Mouse (Mus musculus): ENCODE results near the gene Tspan4. TPM values are rescaled to one million over a fixed set of nuclear protein-coding genes. Genes with fewer than 3 reads are reported as not detected.

Gene Tspan4
- polyA plus RNA-seq, 1 experiment from 2014 or later, result 47.7 TPM

GRCm38 (mm10) chr7:141540312-141541081 lies 65.5 kb downstream of the Tspan4 start:
- Histone ChIP-seq H3K4me3 (replicated peaks) (peak overlapping the region; percentile 71), H3K4me2 (peak overlapping the region; percentile 90), H3K27ac (replicated peaks) (peak overlapping the region; percentile 83), H3K9me3 (replicated peaks) (no peaks in the 10 kb centered on the region), H3K9ac (peak overlapping the region; percentile 58), H3K36me3 (replicated peaks) (0 out of 2 replicates have a peak, but pooled peaks cover 3% of the 10 kb centered on the region), H3K4me1 (replicated peaks) (peaks cover 33% of the 10 kb centered on the region), H3K27me3 (no peaks in the 10 kb centered on the region)
- 27% methylated on average over 13 of the region's 13 CpGs for WGBS (ENCODE audit: insufficient replicate concordance)
- ATAC-seq (ENCODE audit: insufficient read depth), result peak; percentile 43

DNA sequence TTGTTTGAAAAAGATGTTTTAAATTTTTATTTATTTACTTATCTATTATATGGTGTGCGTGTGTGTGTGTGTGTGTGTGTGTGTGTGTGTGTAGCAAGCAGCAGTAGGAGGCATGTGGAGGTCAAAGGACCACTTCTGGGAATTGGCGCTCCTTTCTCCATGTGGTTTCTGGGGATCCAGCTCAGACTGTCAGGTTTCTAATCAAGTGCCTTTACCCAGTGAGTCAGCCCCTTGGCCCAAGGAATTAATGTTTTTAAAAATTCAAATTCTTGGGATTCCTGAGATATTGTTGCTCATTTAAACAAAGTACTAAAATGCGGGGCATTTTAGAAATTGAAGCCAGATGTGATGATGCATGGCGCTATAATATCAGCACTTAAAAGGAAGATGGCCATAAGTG lies 66.6 kb downstream of the Tspan4 start:
- Histone ChIP-seq H3K4me1 (replicated peaks) (peaks cover 33% of the 10 kb centered on the region), H3K36me3 (replicated peaks) (0 out of 2 replicates have a peak, but pooled peaks cover 3% of the 10 kb centered on the region), H3K4me2 (no peak overlapping the region), H3K4me3 (replicated peaks) (no peak overlapping the region), H3K9ac (no peak overlapping the region), H3K9me3 (replicated peaks) (no peaks in the 10 kb centered on the region), H3K27ac (replicated peaks) (no peak overlapping the region), H3K27me3 (no peaks in the 10 kb centered on the region; the same call in 1 of the 2 replicates)
- 81% methylated on average over 4 of the region's 4 CpGs for WGBS (ENCODE audit: insufficient replicate concordance)
- no peak for ATAC-seq (ENCODE audit: insufficient read depth)

GRCm38 (mm10) chr7:141542588-141542987 lies 67.5 kb downstream of the Tspan4 start:
- no peak for ATAC-seq (ENCODE audit: insufficient read depth)
- 86% methylated on average over 2 of the region's 2 CpGs for WGBS (ENCODE audit: insufficient replicate concordance)

More at GRCm38 (mm10) chr7:141542588-141542987, 67.5 kb downstream of the Tspan4 start:
- Histone ChIP-seq H3K36me3 (replicated peaks) (0 out of 2 replicates have a peak, but pooled peaks cover 3% of the 10 kb centered on the region), H3K27me3 (no peaks in the 10 kb centered on the region; the same call in 1 of the 2 replicates), H3K4me1 (replicated peaks) (peaks cover 33% of the 10 kb centered on the region), H3K4me3 (replicated peaks) (no peak overlapping the region), H3K9ac (no peak overlapping the region), H3K27ac (replicated peaks) (no peak overlapping the region), H3K4me2 (no peak overlapping the region), H3K9me3 (replicated peaks) (no peaks in the 10 kb centered on the region)

Other genes starting within 250 kb of the Tspan4 start
- 26.7 and 32.6 TPM in 2 replicates for gene Phrf1, start 246.5 kb upstream of the Tspan4 start, polyA plus RNA-seq (2015; fragmentation: Nextera tagmentation; extraction: Ambion mirVana)
- 10.7 and 12.8 TPM in 2 replicates for gene Irf7, start 208.8 kb upstream of the Tspan4 start, polyA plus RNA-seq (2015; fragmentation: Nextera tagmentation; extraction: Ambion mirVana)
- 0.46 and 0.47 TPM in 2 replicates for gene Cdhr5, start 198.5 kb upstream of the Tspan4 start, polyA plus RNA-seq (2015; fragmentation: Nextera tagmentation; extraction: Ambion mirVana)
- 0.35 and 0.47 TPM in 2 replicates for gene Sct, start 196.1 kb upstream of the Tspan4 start, polyA plus RNA-seq (2015; fragmentation: Nextera tagmentation; extraction: Ambion mirVana)
- gene Drd4, start 183.2 kb upstream of the Tspan4 start, polyA plus RNA-seq (2015; fragmentation: Nextera tagmentation; extraction: Ambion mirVana), result not detected in 2 replicates
- gene Deaf1, start 147.6 kb upstream of the Tspan4 start, polyA plus RNA-seq (2015; fragmentation: Nextera tagmentation; extraction: Ambion mirVana), result 13.4 and 16.9 TPM in 2 replicates
- gene Tmem80, start 147.5 kb upstream of the Tspan4 start, polyA plus RNA-seq (2015; fragmentation: Nextera tagmentation; extraction: Ambion mirVana), result 14.8 and 15.8 TPM in 2 replicates
- gene Eps8l2, start 136.4 kb upstream of the Tspan4 start, polyA plus RNA-seq (2015; fragmentation: Nextera tagmentation; extraction: Ambion mirVana), result 16.6 and 24.3 TPM in 2 replicates
- 409 and 415 TPM in 2 replicates for gene Taldo1, start 83.0 kb upstream of the Tspan4 start, polyA plus RNA-seq (2015; fragmentation: Nextera tagmentation; extraction: Ambion mirVana)
- gene Gatd1, start 61.1 kb upstream of the Tspan4 start, polyA plus RNA-seq (2015; fragmentation: Nextera tagmentation; extraction: Ambion mirVana), result 15.0 and 15.7 TPM in 2 replicates
- gene Cend1, start 45.7 kb upstream of the Tspan4 start, polyA plus RNA-seq (2015; fragmentation: Nextera tagmentation; extraction: Ambion mirVana), result not detected in 2 replicates
- gene Slc25a22, start 37.3 kb upstream of the Tspan4 start, polyA plus RNA-seq (2015; fragmentation: Nextera tagmentation; extraction: Ambion mirVana), result 18.7 and 20.5 TPM in 2 replicates
- gene Pidd1, start 31.2 kb upstream of the Tspan4 start, polyA plus RNA-seq (2015; fragmentation: Nextera tagmentation; extraction: Ambion mirVana), result 10.3 and 10.7 TPM in 2 replicates
- gene Rplp2, start 27.9 kb upstream of the Tspan4 start, polyA plus RNA-seq (2015; fragmentation: Nextera tagmentation; extraction: Ambion mirVana), result 591 and 741 TPM in 2 replicates
- gene Pnpla2, start 20.0 kb upstream of the Tspan4 start, polyA plus RNA-seq (2015; fragmentation: Nextera tagmentation; extraction: Ambion mirVana), result 13.9 and 15.3 TPM in 2 replicates
- 3.9 and 5.2 TPM in 2 replicates for gene Cracr2b, start 14.1 kb upstream of the Tspan4 start, polyA plus RNA-seq (2015; fragmentation: Nextera tagmentation; extraction: Ambion mirVana)
- gene Cd151, start 7.8 kb upstream of the Tspan4 start, polyA plus RNA-seq (2015; fragmentation: Nextera tagmentation; extraction: Ambion mirVana), result 5.0 and 6.3 TPM in 2 replicates
- gene Polr2l, start 108 bp upstream of the Tspan4 start, polyA plus RNA-seq (2015; fragmentation: Nextera tagmentation; extraction: Ambion mirVana), result 41.7 and 43.9 TPM in 2 replicates
- 25.2 and 27.9 TPM in 2 replicates for gene Chid1, start 64.6 kb downstream of the Tspan4 start, polyA plus RNA-seq (2015; fragmentation: Nextera tagmentation; extraction: Ambion mirVana)
- 67.6 and 73.8 TPM in 2 replicates for gene Ap2a2, start 86.9 kb downstream of the Tspan4 start, polyA plus RNA-seq (2015; fragmentation: Nextera tagmentation; extraction: Ambion mirVana)
- 3.1 and 3.3 TPM in 2 replicates for gene Muc6, start 180.1 kb downstream of the Tspan4 start, polyA plus RNA-seq (2015; fragmentation: Nextera tagmentation; extraction: Ambion mirVana)
- gene Muc2, start 215.1 kb downstream of the Tspan4 start, polyA plus RNA-seq (2015; fragmentation: Nextera tagmentation; extraction: Ambion mirVana), result 0.10 and 0.20 TPM in 2 replicates

Measured in liver, embryonic 15.5 days (tissue).